Mouse (Mus musculus): ENCODE measurements around the gene Ctse. TPM values are rescaled to one million over a fixed set of nuclear protein-coding genes. Genes with fewer than 3 reads are reported as not detected.

The Ctse gene
- not detected for polyA plus RNA-seq (2012; fragmentation: generic; extraction: Trizol)

GRCm38 (mm10) chr1:131637791-131638540, at the start of gene Ctse:
Gene Ctse, plus strand, starts transcription at chr1:131638306.

GRCm38 (mm10) chr1:131598905-131599304, 39.2 kb upstream of the Ctse start, which contains the start of gene Avpr1b:
Gene Avpr1b, plus strand, starts transcription at chr1:131599239.

DNA sequence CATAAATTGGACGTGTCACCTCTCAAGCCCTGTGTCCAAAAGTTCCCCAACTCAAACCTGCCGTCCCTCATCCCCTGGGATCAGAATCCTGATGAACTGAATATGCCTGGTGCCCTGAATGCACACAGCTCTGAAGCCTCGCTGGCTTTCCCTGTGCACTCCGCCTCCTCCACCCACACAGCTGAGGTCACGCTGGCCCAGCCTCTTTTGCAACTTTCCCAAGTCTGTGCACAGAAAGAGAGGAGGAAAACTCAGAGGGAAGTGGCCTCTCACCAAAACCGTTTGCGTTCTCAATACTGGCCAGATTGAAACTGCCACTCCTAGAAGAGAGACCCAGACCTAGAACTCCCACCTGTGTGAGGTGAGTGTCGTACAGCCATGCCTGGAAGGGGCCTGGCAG, 50.4 kb downstream of the Ctse start, which contains the start of gene Rab7b:
Rab7b (plus strand) TSS at position 221 of the 400 bp plus-strand sequence.

Other genes with a start within 250 kb of the Ctse start
- gene Srgap2, start 111.0 kb upstream of the Ctse start, polyA plus RNA-seq (2012; fragmentation: generic; extraction: Trizol) = 10 to 100 TPM in 1 of 2 experiments, 1 to 10 TPM in 1; 3.6 to 20.0 TPM
- gene Fam72a, start 110.4 kb upstream of the Ctse start, polyA plus RNA-seq (2012; fragmentation: generic; extraction: Trizol) = 1 to 10 TPM in 1 of 2 experiments, under 1 TPM in 1; 0.69 to 1.4 TPM
- under 1 TPM in 1 of 2 experiments, not detected in 1; 0.01 TPM for gene Avpr1b, start 39.1 kb upstream of the Ctse start, polyA plus RNA-seq (2012; fragmentation: generic; extraction: Trizol)
- gene Rab7b, start 50.4 kb downstream of the Ctse start, polyA plus RNA-seq (2012; fragmentation: generic; extraction: Trizol) = 10 to 100 TPM in 1 of 2 experiments, 1 to 10 TPM in 1; 4.9 to 18.3 TPM
- not detected for gene Slc26a9, start 105.7 kb downstream of the Ctse start, polyA plus RNA-seq (2012; fragmentation: generic; extraction: Trizol)
- not detected for gene Pm20d1, start 159.1 kb downstream of the Ctse start, polyA plus RNA-seq (2012; fragmentation: generic; extraction: Trizol)
- 10 to 100 TPM in 1 of 2 experiments, 1 to 10 TPM in 1; 2.0 to 10.4 TPM for gene Slc41a1, start 189.2 kb downstream of the Ctse start, polyA plus RNA-seq (2012; fragmentation: generic; extraction: Trizol)
- gene Rab29, start 228.9 kb downstream of the Ctse start, polyA plus RNA-seq (2012; fragmentation: generic; extraction: Trizol) = 1 to 10 TPM; 2.5 to 6.3 TPM

Measured in C3H10T1/2 (cell line).